Mouse (Mus musculus): ENCODE measurements around the gene Prrt1.
A peak's percentile ranks its signal among the peaks of the same experiment; 100 is the strongest.

The Prrt1 gene

DNA sequence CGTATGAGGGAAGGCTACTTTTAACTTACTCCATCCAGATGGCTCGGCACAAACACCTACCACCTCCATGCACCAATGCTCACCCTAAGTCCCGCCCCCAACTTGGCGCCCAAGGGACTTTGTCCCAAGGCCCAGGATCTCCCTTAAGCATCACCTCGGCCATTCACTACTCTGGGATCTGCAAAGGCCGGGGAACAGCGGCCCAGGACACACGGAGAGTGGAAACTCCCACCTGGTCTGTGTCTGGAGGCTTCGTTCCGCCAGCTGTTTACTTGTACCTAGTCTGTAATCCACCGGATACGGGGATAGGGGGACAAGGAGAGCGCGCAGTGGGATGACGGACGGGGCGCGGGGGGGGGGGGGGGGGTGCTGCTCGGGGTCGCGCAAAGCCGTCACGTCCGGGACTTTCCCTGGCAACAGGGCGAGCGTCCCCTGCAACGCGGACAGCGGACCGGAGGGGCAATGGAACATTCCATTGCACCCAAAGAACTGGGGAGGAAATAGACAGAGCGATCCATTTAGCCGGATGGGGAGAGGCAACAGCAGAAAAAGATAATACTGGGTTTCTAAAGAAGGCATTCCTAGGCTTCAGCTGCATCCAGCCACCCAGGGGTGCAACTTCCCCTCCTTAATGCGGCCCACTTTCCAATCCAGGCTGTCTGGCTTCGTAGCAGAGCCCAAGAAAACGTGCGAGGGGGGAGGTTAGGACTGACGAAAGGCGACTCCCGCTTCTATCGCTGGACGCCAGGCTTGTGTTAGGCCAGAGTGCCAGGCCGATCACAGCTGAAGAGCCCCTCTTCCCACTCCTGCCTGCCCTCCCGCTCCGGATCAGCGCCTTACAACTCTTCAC is 2.0 kb upstream of the Prrt1 start:
- DNase-seq (ENCODE audit: extremely low read depth, insufficient read length, low spot score), result peak; percentile 85

DNA sequence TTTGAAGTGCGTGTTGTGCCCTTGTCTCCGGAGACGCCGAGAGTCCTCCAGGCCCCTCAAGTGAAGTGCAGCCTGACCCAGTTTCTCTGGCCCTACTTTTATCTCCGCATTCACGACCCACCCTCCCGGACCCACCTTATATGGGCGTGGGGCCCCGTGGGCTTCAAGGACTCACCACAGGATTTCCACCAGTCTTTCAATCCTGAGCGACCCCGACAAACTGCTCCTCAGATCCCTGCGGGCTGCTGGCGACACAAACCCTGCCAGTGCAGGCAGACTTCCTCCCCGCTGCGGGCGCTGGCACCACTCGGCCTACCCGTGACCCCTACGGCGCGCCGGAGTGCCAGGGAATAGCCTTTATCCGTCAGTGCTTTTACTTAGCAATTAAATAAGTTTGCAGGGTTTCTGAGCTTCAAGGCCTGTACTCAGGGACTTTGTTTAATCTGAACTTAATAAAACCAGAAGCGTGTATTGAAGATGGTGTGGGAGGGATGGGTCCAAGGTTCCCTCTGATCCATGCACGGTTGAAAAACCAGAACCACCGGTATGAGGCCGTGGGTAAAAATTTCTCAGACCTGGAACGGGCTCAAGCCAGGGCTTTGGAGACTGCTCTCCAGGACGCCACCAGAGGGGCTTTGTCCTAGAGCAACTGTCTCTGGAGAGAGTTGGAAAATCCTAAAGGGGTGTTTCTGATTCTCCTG is 1.2 kb upstream of the Prrt1 start, which contains the start of gene Ppt2:
Gene Ppt2, minus strand, starts transcription at position 568 of the 701 bp plus-strand sequence.
- DNase-seq (ENCODE audit: extremely low read depth, insufficient read length, low spot score), result no peak

DNA sequence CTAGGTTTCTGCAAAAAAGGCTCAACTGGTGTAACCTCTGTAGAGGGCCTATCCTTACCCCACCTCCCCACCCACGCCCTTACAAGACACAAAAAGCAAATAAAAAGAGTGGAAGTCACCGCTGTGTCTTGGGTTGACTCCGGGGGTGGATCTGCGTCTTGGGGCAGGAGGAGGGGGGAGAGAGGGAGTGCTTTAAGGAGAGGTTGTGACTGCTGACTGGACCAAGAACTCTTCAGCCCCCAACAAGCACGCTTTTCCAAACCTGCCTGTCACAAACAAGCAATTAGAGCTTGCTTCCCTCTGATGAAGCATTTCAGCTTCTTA is 727 bp upstream of the Prrt1 start:
- no peak for DNase-seq (ENCODE audit: extremely low read depth, insufficient read length, low spot score)

DNA sequence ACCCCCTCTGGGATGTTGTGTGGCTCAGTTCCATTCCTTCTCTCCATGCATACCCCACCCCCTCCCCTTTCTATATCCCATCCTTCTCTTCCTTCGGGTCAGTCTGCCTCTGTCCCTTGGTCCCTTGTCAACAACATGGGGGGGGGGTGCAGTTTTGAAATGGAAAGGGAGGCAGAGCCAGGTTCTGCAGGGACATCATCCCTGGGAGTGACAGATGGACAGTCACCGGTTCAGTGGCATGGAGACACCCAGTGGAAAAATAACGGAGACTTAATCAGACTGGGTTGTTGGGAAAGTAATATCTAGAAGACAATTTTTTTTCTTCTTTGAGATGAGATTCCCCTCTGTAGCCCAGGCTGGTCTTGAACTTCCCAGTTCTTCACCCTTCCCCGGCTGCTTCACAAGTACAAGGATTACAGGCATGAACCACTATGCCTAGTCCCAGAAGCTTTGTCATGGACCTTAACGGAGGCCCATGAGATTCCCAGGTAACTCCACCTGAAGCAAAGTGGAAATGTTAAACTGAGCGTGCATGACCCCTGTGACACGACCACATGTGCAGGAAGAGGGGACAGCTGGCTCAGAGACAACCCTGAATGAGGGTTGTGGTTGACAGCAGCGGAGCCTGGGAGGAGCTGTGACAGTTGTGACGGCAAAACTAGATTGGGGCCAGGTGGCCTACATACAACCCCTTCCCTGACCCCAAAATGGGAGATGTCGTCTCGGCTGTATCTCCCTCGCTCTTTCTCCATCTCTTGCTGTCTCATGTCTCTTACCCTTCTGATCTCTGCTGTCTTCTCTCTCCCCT is 667 bp downstream of the Prrt1 start:
- DNase-seq (ENCODE audit: extremely low read depth, insufficient read length, low spot score), result no peak

DNA sequence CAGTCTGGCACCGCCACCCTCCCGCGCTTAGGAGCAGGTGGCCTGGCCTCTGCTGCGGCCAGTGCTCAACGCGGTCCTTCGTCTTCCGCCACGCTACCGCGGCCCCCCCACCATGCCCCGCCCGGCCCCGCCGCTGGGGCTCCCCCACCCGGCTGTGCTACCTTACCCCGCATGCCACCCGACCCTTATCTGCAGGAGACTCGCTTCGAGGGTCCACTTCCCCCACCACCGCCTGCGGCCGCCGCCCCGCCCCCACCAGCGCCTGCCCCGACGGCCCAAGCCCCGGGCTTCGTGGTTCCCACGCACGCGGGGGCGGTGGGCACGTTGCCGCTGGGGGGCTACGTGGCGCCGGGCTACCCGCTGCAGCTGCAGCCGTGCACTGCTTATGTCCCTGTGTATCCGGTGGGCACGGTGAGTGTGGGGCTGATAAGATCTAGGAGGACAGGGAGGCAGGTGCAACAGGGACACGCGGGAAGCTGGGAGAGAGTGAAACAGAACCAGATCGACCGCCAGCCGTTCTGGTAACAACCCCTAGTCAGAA is 1.5 kb downstream of the Prrt1 start:
- DNase-seq (ENCODE audit: extremely low read depth, insufficient read length, low spot score), result no peak

DNA sequence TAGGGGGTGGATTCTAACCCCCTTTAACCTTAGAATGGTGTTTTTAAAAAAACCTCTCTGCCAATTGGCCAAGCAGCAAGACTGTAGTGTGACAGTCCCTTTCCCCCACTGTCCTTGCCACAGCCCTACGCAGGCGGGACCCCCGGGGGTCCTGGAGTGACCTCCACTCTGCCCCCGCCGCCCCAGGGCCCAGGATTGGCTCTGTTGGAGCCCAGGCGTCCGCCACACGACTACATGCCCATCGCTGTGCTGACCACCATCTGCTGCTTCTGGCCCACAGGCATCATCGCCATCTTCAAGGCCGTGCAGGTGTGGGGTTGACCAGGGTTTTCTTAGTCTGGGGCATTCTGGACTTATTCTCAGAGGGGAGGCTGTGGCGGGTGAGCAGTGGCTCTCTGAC is 2.3 kb downstream of the Prrt1 start:
- DNase-seq (ENCODE audit: extremely low read depth, insufficient read length, low spot score), result no peak

DNA sequence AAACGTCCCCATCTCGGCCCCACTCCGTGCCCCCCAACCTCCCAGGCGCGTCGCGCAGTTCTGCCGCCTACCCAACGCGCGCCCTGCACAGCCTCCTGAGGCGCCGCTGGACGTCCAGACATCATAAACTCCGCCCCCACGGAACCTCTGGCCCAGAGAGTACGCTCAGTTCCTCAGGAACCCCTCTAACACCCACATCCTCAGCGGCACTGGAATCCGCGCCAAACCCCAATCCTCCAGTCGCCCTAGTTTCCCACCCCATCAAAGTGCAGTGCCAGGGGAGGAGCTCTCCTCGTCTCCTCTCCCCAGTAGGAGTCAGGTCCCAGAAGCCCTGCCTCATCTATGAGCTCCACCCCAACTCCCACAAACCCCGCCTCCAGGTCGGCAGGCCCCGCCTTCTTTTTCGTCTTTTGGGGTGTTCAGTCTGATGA is 2.9 kb downstream of the Prrt1 start:
- no peak for DNase-seq (ENCODE audit: extremely low read depth, insufficient read length, low spot score)

DNA sequence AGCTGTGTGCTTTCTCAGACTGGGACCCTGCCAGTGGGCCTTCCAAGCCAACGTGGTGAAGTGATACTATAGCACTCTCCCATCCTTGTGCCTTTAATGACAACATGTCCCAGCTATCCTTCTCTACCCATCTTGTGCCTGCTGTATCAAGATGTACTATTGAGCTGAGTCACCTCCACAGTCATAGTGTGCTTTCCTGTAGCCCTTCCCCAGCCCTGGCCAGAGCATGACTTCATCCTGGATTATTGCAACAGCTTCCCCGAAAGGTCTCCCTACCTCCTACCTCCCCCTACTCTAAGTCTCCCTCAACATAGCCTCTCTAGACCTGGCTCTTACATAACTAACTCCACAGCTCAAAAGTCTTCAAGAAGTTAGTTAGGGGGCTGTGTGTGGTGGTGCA is 6.3 kb downstream of the Prrt1 start:
- DNase-seq (ENCODE audit: extremely low read depth, insufficient read length, low spot score), result no peak

DNA sequence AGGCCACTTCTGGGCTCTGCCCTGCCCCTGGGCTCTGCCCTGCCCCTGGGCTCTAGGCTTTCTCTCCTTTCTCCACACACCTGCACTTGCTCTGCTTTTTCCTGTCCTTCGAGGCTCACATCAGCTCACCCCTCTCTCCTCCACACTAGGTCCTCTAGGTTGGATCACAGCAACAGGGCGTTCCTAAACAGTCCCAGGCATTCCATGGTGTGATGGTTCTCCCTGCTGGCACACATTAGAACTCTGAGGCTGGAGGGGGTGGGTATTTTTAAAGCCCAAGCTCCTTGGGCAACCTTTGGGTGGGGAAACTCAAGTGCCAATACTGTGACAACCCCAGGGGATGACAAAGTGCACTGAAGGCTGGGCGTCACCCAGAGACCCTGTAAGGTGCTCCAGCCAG is 8.1 kb downstream of the Prrt1 start:
- DNase-seq (ENCODE audit: extremely low read depth, insufficient read length, low spot score), result no peak

DNA sequence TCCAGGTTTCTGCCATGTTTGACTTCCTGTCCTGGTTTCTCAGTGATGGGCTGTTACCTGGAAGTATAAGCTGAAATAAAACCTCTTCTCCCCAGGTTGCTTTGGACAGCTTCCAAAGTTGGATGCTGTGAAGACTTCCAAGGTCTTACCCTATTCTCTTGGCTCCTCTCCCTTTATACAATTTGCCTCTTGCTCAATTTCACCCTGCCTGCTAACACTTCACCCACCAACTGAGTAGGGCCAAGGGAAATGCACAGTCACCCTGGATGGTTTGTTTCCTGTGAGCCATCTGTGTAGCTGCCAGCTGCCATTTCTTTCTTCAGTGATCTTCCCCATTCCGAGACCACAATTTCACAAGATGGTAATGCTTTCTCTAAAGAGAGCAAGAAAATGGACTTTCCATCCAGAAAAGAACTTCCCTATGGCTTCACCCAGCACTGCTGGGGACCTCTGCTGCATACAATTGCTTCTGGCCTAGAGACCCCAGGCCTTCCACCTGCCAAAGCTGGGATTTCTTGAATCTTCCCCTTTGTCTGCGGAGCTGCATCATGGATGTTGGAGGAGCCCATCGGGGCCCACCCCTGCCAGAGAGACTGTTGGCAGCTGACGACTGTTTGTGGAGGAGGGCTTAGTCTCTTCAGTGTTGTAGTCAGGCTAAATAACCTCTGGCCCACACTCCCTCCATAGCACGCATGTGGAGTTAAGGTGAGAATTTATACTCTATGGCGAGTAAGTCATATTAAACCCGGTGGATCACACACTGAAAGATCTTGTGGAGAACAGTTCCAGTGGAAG is 10.3 kb downstream of the Prrt1 start:
- no peak for DNase-seq (ENCODE audit: extremely low read depth, insufficient read length, low spot score)

DNA sequence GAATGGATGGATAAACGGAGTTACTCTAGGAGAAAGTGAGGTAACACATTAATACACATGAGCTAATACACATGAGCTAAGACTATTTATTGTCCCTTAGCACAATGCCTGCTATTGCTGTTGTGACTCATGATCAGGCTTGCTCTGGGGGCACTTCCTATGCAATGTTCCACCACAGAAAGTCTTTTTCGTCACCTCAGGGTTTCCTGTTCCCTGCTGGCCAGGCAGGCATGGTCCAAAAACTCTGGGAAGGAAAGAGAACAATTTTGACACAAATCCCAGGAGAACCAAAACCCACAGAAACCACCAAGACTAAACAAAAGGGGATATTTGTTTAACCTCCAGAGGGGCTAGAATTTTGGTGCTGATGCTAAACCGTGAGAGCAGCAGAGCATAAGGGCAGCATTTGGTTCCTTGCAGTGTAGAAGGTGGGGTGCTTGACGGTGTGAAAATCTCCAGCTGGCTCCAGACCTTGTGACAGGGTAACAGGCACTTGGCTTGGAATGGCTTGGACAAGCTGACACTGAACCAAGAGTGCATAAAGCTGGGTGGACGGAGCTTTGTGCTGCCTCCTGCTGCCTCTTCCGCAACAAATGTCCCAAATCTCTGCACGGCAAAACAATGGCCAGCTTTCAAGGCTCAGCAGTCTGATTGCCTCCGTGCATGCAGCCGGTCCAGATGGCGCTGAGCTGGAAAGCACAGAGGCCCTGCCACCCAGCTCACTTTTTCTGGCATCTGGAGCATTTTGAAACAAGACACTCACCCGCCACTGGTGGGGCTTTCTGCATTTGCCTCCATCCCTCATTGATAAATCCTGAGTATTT is 11.7 kb downstream of the Prrt1 start:
- peak; percentile 71 for DNase-seq (ENCODE audit: extremely low read depth, insufficient read length, low spot score)

DNA sequence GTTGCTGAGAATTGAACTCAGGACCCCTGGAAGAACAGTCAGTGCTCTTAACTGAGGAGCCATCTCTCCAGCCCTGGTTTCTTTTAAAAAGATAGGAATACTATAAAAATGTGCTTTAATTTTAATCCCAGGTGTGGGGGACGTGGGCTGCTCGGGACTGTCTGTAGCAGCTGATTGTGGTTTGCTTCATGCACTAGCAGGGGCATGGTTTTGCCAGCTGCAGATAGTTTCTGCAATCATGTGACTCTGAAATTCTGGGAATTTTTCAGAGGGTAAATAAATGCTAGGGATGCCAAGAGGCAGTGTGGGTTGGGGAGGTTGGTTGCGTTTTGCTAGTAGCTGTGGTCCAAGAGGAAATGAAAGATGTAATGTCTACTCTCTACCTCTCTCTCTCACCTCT is 12.6 kb downstream of the Prrt1 start:
- DNase-seq (ENCODE audit: extremely low read depth, insufficient read length, low spot score), result no peak

DNA sequence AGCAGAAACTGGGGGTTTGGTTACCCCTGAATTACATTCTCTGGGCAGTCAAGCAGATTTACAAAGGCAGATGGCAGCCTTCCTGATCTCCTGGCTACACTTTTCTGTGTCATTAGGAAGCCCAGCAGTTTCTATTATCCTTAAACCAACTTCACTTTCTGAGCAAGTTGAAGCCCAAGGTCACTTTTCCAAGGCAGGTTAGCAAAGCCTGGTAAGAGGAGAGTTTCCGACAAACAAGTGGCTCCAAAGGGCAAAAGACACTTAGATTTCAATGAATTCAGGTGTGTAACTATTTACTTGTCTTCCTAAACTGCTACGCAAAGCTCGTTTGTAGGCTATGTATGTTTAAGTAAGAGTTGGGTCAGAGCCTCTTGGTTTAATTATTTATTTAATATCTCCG is 14.0 kb downstream of the Prrt1 start:
- DNase-seq (ENCODE audit: extremely low read depth, insufficient read length, low spot score), result no peak

DNA sequence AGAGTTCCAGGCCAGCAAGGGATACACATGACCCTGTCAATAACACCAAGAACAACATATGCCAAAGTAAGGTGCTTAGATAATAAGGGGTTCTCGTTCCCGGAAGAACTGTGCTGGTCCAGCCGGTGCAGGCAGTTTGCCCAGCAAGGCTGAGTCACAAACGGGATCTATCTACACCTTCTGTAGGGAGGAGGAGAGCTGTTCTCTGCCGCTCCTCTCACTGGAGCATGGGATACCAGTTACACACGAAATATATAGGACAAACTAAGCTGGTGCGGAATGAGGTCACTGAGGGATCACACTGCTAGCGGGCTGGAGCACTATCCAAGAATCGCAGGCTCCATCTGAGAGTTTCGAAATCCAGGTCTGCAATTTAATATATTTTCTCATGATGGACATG is 14.6 kb downstream of the Prrt1 start:
- DNase-seq (ENCODE audit: extremely low read depth, insufficient read length, low spot score), result no peak

DNA sequence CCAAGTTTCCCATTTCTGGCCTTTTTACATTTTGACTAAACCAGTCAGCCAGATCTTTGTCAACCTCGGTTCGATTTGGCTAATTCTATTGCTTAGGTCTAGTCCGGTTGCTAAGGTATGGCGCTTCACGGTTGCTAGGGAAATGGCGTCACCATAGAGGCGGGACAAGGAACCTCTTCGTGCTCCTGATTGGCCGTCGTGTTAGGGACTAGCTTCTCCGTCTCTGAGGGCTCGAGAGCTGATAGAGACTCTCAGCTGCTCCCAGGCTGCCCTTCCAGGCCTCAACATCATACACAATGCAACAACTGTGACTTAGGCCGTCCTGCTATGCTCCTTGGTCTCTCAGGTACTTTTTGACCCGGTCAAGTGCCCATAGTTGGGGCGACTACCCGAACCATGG is 15.3 kb downstream of the Prrt1 start, which contains the start of gene Fkbpl:
Gene Fkbpl, plus strand, starts transcription at position 157 of the 400 bp plus-strand sequence.
- DNase-seq (ENCODE audit: extremely low read depth, insufficient read length, low spot score), result peak; percentile 77

DNA sequence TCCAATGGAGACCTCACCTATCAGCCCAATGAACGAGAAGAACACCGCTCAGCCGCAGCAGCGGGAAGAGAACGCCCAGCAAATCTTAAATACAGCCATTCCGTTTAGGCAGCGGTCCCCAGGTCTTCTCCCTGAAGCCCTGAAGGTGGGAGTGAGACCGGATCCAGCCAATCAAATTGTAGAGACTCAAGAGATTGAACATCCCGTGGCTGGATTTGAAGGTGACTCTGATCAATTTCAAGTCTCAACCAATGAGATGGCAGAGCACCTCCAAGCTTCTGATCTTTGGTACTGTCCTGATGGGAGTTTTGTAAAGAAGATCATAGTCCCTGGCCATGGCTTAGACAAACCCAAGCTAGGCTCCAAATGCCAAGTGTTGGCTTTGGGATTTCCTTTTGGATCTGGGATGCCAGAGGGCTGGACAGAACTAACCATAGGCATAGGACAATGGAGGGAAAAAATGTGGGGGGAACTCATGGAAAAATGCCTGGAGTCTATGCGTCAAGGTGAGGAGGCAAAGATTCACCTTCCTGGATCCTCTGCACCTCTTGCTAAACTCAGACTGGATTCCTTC is 16.0 kb downstream of the Prrt1 start:
- DNase-seq (ENCODE audit: extremely low read depth, insufficient read length, low spot score), result no peak

DNA sequence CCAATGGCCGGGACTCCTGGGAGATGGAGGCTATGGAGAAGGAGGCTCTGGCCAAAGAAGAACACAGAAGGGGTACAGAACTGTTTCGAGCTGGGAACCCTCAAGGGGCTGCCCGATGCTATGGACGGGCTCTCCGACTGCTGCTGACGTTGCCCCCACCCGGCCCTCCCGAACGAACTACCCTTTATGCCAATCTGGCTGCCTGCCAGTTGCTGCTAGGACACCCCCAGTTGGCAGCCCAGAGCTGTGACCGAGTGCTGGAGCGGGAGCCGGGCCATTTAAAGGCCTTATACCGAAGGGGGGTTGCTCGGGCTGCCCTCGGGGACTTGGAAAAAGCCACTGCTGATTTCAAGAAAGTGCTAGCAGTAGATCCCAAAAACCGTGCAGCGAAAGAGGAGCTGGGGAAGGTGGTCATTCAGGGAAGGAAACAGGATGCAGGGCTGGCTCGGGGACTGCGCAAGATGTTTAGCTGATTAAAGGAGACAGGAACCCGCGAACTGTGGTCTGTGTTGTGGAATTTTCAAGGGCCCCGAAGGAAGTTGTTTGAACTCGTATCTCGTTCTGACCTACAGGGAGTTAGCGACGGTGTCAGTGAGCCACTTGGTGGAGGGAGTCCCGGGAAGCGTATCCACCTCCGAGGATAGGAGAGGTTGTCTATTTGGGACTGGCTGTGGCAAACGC is 16.6 kb downstream of the Prrt1 start:
- no peak for DNase-seq (ENCODE audit: extremely low read depth, insufficient read length, low spot score)
